Mouse (Mus musculus) testis, adult 2 months (tissue): ENCODE data around the gene Atp1b1. TPM values are rescaled to one million over a fixed set of nuclear protein-coding genes. Genes with fewer than 3 reads are reported as not detected.

ENCODE experiments used
- H3K27ac ChIP-seq: fragments of 200-500 bp; 2 replicates; pipeline ENCODE4 v1.5.1; 2012; ENCODE audit warnings: low read depth, low read length; ENCODE audit not compliant: control insufficient read depth, insufficient read depth
- H3K27me3 ChIP-seq: fragments of 200-500 bp; 2 replicates; pipeline ENCODE4 v1.6.1; 2012; ENCODE audit warnings: mild to moderate bottlenecking, low read length, moderate library complexity; ENCODE audit not compliant: control insufficient read depth, insufficient read depth
- H3K36me3 ChIP-seq: fragments of 200-500 bp; 2 replicates; pipeline ENCODE4 v1.6.1; 2012; ENCODE audit warnings: mild to moderate bottlenecking, low read length; ENCODE audit not compliant: control insufficient read depth, insufficient read depth
- H3K4me1 ChIP-seq: fragments of 200-500 bp; 2 replicates; pipeline ENCODE4 v1.6.1; 2012; ENCODE audit warnings: low read length; ENCODE audit not compliant: control insufficient read depth, insufficient read depth
- H3K4me3 ChIP-seq: fragments of 200-500 bp; 2 replicates; pipeline ENCODE4 v1.5.1; 2012; ENCODE audit warnings: low read depth, mild to moderate bottlenecking, low read length, moderate library complexity, mixed read lengths; ENCODE audit not compliant: control insufficient read depth
- CTCF ChIP-seq: fragments of 200-500 bp; IDR thresholded peaks from 2 replicates; pipeline ENCODE4 v1.5.1; 2012; ENCODE audit warnings: low read depth, mild to moderate bottlenecking, inconsistent platforms, low read length, moderate library complexity; ENCODE audit not compliant: control insufficient read depth, insufficient read depth, insufficient replicate concordance
- POLR2A ChIP-seq: fragments of 200-500 bp; IDR thresholded peaks from 2 replicates; pipeline ENCODE4 v1.6.1; 2012; ENCODE audit warnings: low read depth, mild to moderate bottlenecking, inconsistent platforms, low read length, moderate library complexity; ENCODE audit not compliant: control insufficient read depth
- polyA plus RNA-seq: library from polyadenylated mRNA; depleted of rRNA; stranded (reverse); fragments of >200 nt; gene quantifications from 2 replicates; pipeline ENCODE4 v1.2.3, GENCODE M21; 2012

Atp1b1 gene
- polyA plus RNA-seq, 1 experiment, result 15.8 TPM

GRCm38 (mm10) chr1:164450231-164450630 lies 7.9 kb downstream of the Atp1b1 start:
- TF ChIP-seq POLR2A, result no peak
- TF ChIP-seq CTCF, result no peak
- H3K4me3 ChIP-seq, result no peak overlapping the region
- H3K4me1 ChIP-seq, result no peaks in the 10 kb centered on the region; the same call in 1 of the 2 replicates
- no peaks in the 10 kb centered on the region for H3K36me3 ChIP-seq
- H3K27me3 ChIP-seq, result no peaks in the 10 kb centered on the region
- no peak overlapping the region for H3K27ac ChIP-seq

GRCm38 (mm10) chr1:164449626-164450025 lies 8.5 kb downstream of the Atp1b1 start:
- Histone ChIP-seq H3K4me1 (no peaks in the 10 kb centered on the region), H3K36me3 (no peaks in the 10 kb centered on the region), H3K4me3 (no peak overlapping the region), H3K27me3 (no peaks in the 10 kb centered on the region), H3K27ac (no peak overlapping the region)
- TF ChIP-seq CTCF (no peak), POLR2A (no peak)

- Histone ChIP-seq H3K4me1 (0 out of 2 replicates have a peak, but pooled peaks cover 2% of the 10 kb centered on the region), H3K4me3 (no peak overlapping the region), H3K27ac (no peak overlapping the region), H3K27me3 (no peaks in the 10 kb centered on the region), H3K36me3 (no peaks in the 10 kb centered on the region)
- TF ChIP-seq CTCF, result no peak
- no peak for TF ChIP-seq POLR2A
These were observed 10.6 kb downstream of the Atp1b1 start for GRCm38 (mm10) chr1:164447521-164447920.

GRCm38 (mm10) chr1:164446535-164446934 lies 11.6 kb downstream of the Atp1b1 start:
- no peaks in the 10 kb centered on the region for H3K27me3 ChIP-seq
- H3K27ac ChIP-seq, result no peak overlapping the region
- TF ChIP-seq CTCF (no peak), POLR2A (no peak)
- no peaks in the 10 kb centered on the region for H3K36me3 ChIP-seq
- peaks cover 2% of the 10 kb centered on the region; the same call in 1 of the 2 replicates for H3K4me1 ChIP-seq
- no peak overlapping the region for H3K4me3 ChIP-seq

GRCm38 (mm10) chr1:164445620-164446162 lies 12.5 kb downstream of the Atp1b1 start:
- peaks cover 2% of the 10 kb centered on the region; the same call in 1 of the 2 replicates for H3K4me1 ChIP-seq

GRCm38 (mm10) chr1:164441408-164441974 lies 16.7 kb downstream of the Atp1b1 start:
- Histone ChIP-seq H3K27ac (peak overlapping the region; percentile 34; the same call in 1 of the 2 replicates), H3K4me1 (peaks cover 2% of the 10 kb centered on the region; the same call in 1 of the 2 replicates), H3K36me3 (no peaks in the 10 kb centered on the region), H3K27me3 (no peaks in the 10 kb centered on the region), H3K4me3 (no peak overlapping the region)
- TF ChIP-seq CTCF (no peak), POLR2A (no peak)

More at GRCm38 (mm10) chr1:164445620-164446162, 12.5 kb downstream of the Atp1b1 start:
- H3K27ac ChIP-seq, result no peak overlapping the region
- no peak overlapping the region for H3K4me3 ChIP-seq
- no peaks in the 10 kb centered on the region for H3K27me3 ChIP-seq
- H3K36me3 ChIP-seq, result no peaks in the 10 kb centered on the region
- TF ChIP-seq POLR2A, result no peak
- TF ChIP-seq CTCF, result no peak

GRCm38 (mm10) chr1:164440708-164441407 lies 17.3 kb downstream of the Atp1b1 start:
- no peak overlapping the region for H3K4me3 ChIP-seq
- H3K27me3 ChIP-seq, result no peaks in the 10 kb centered on the region
- H3K4me1 ChIP-seq, result peaks cover 2% of the 10 kb centered on the region; the same call in 1 of the 2 replicates
- peak overlapping the region; percentile 34; the same call in 1 of the 2 replicates for H3K27ac ChIP-seq
- TF ChIP-seq POLR2A, result no peak
- TF ChIP-seq CTCF, result no peak
- no peaks in the 10 kb centered on the region for H3K36me3 ChIP-seq
